Mouse (Mus musculus): ENCODE results near the gene Plcl1.
"Not testable (repeated sequence)": the region's sequence is repeated elsewhere in the genome, so short reads cannot be mapped to it uniquely, and the experiment has no call there.

Gene Plcl1

GRCm38 (mm10) chr1:55438617-55439016 lies 32.9 kb downstream of the Plcl1 start:
- no peak for DNase-seq (ENCODE audit: low spot score)

DNA sequence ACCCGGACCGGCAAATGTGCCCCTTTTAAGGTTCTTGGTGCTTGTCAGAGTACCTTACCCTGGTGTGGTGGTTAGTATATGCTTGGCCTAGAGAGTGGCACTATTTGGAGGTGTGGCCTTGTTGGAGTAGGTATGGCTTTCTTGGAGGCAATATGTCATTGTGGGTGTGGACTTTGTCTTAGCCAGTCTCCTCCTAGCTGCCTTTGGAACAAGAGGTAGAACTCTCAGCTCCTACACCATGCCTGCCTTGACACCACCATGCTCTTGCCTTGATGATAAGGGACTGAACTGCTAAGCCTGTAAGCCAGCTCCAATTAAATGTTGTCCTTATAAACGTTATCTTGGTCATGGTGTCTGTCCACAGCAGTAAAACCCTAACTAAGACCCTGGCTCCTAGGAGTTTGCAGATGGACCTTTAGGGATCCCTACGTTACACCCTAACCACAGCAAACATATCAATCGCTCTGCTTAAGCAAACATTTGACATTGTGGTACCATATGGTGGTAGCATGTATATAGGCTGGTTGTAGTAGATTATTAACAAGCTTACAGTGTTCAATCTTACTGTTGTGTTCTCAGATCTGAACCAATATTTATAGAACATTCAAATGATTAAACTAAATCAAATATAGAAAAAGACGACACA lies 39.4 kb downstream of the Plcl1 start:
- DNase-seq (ENCODE audit: low spot score), result no peak

- DNase-seq (ENCODE audit: low spot score), result no peak
Observed at GRCm38 (mm10) chr1:55445689-55446044, 39.9 kb downstream of the Plcl1 start.

- DNase-seq (ENCODE audit: low spot score), result no peak
Observed at GRCm38 (mm10) chr1:55446273-55446672, 40.6 kb downstream of the Plcl1 start.

- no peak for DNase-seq (ENCODE audit: low spot score)
Observed at GRCm38 (mm10) chr1:55446876-55447275, 41.2 kb downstream of the Plcl1 start.

DNA sequence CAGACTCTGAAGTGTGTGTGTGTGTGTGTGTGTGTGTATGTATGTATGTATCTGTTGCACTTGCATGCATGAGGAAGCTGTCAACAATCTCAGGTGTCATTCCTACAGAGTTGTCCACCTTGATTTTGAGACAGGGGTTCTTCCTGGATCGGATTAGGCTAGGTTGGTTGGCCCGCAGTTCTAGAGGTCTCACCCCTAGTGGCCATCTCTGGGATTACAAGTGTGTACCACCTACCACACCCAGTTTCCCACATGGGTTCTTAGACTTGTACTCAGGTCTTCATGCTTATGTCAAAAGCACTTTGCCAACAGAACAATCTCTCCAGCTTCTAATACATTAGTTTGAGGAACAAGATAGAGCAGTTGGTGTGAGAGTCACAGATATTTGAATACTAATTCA lies 41.9 kb downstream of the Plcl1 start:
- no peak for DNase-seq (ENCODE audit: low spot score)

- DNase-seq (ENCODE audit: low spot score), result no peak
Observed at GRCm38 (mm10) chr1:55448104-55448503, 42.4 kb downstream of the Plcl1 start.

- no peak for DNase-seq (ENCODE audit: low spot score)
Observed at GRCm38 (mm10) chr1:55449779-55450178, 44.1 kb downstream of the Plcl1 start.

DNA sequence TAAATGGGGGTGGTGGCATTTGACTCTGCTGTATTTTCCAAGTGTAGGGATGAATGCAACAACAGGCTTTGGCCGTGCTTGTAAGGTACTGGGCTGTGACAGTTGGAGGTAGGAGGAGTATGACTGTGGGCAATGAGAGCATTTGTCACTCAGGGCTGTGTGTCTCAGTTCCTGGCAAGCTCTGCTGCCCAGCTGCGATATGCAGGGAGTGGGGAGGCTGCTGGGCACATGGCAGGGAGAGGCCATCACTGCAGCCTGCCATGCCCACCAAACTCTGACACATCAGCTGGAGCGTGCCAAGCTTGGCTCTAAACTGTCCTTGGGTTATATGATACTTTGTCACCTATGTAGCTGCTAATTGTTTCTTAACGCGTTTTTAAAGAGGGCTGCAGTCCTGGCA lies 48.4 kb downstream of the Plcl1 start:
- DNase-seq (ENCODE audit: low spot score), result no peak

- DNase-seq (ENCODE audit: low spot score), result no peak
Observed at GRCm38 (mm10) chr1:55462301-55462700, 56.6 kb downstream of the Plcl1 start.

DNA sequence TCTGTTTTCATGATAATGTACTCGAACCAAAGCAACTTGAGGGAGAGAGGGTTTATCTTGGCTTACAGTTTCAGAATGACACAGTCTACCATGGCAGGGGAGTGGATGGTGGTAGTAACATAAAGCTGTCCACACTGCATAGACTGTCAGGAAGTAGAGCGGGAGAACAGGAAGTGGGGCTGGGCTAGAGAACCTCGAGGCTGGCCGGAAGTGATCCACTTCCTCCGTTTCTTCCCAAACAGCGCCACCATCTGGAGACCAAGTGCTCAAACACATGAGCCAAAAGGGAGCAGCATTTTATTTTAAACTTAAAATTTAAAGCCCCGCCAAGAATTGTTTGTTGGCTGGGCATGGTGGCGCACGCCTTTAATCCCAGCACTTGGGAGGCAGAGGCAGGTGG lies 68.0 kb downstream of the Plcl1 start:
- no peak for DNase-seq (ENCODE audit: low spot score)

- no peak for DNase-seq (ENCODE audit: low spot score)
Observed at GRCm38 (mm10) chr1:55474976-55475375, 69.3 kb downstream of the Plcl1 start.

- not testable (repeated sequence) for DNase-seq (ENCODE audit: low spot score)
Observed at GRCm38 (mm10) chr1:55487371-55487770, 81.7 kb downstream of the Plcl1 start.

GRCm38 (mm10) chr1:55488261-55488660 lies 82.5 kb downstream of the Plcl1 start:
- DNase-seq (ENCODE audit: low spot score), result no peak

DNA sequence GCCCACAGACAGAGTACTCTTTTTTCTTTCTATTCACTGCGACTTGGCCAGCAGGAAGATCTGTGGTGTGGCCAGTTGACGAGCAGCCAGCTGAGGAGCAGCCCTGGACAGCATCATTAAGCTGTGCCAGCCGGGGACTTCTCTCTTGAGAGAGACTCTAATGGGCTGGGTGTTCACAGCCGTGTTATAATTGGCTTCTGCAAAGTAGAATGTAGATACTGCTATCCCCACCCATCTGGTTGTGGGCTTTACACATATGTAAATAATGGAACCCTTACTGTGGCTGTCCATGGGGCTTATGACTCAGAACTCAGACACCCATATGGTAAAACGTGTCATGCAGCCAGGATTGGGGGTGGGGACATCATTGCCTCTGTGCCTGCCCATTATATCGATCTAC lies 83.6 kb downstream of the Plcl1 start:
- DNase-seq (ENCODE audit: low spot score), result no peak

DNA sequence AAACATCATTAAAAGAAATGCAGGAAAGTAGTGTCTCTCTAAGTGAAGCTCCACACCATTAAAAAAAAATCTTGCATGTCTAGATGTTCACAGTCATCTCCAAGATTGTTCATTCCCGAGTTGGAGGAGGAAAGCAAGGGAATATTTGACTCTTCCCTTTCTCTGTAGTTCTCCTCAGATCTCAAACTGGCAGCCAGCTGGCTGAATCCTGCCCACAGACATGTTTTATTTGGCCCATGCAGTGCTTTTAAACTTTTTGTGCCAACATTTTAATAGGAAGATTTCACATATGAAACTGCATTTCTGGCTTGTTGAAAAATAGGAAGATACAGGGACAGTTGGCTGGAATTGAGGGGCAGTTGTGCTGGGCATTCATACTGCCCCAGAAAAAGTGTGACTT lies 94.2 kb downstream of the Plcl1 start:
- DNase-seq (ENCODE audit: low spot score), result no peak

DNA sequence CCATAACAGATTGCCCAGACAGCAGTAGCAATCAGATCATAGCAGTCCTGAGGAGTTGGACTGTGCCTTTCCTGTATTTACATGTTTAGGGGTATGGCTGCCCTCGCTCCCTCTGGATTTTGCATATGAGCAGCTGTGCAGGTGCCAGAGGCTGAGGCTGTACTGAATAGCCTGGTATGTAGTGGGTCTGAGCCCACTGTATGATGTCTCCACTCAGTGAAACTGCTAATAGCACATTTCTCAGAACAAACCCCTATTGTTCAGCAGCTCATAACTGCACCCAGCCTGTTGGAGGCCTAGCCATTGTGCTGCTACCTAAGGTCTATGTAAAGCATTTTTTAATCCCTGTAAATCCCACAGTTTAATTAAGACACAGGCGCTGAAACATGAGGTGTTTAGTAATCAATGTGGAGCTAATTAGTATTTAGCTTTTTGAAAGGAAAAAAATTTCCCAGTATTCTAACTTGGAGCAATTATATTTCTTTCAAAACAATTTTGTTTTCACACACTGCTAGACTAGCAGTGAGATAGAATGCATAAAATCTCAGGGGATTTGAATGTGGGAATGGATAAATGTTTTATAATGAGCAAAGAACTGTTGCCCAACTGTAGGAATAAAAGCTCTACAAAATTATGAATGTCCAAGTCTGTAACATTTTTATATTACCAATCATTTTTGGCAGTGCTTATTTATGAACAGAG lies 95.4 kb downstream of the Plcl1 start:
- no peak for DNase-seq (ENCODE audit: low spot score)

GRCm38 (mm10) chr1:55505811-55506210 lies 100.1 kb downstream of the Plcl1 start:
- DNase-seq (ENCODE audit: low spot score), result no peak

- no peak for DNase-seq (ENCODE audit: low spot score)
Observed at GRCm38 (mm10) chr1:55507061-55507460, 101.3 kb downstream of the Plcl1 start.

- no peak for DNase-seq (ENCODE audit: low spot score)
Observed at GRCm38 (mm10) chr1:55509587-55509986, 103.9 kb downstream of the Plcl1 start.

GRCm38 (mm10) chr1:55512165-55512564 lies 106.4 kb downstream of the Plcl1 start:
- no peak for DNase-seq (ENCODE audit: low spot score)

DNA sequence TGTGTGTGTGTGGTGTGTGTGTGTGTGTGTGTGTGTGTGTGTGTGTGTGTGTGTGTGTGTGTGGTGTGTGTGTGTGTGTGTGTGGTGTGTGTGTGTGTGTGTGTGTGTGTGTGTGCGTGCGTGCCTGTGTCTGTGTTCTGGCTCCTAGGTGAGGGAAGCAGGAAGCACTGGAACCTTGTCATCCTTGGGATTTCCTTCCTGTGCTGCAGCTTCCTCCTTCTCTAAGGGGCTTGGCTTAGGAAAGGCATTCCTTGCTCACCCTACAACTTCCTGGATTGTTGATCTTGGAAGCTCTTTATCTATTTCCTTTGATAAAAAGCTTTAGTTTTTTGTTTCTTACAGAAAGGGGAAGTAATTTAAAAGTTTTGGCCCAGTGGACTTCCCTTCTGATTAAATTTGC lies 107.1 kb downstream of the Plcl1 start:
- DNase-seq (ENCODE audit: low spot score), result not testable (repeated sequence)

DNA sequence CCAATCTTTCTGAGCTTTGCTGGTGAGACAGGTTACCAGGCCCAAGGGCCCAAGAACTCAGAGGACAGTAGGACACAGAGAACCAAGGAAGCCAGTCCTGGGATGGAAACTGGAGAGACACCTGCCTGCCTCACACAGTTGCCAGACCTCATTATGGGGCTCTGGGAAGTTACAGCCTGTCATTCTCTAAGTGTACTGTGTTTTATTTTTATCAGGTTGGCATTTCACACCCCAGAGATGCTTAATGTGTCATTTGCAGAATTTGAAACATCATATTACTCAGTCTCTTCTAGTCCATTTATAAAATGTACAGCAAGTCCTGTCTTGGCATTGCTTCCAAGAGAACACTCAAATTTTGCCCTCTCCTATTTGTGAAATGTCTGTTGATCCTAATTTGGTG lies 111.5 kb downstream of the Plcl1 start:
- DNase-seq (ENCODE audit: low spot score), result no peak

- no peak for DNase-seq (ENCODE audit: low spot score)
Observed at GRCm38 (mm10) chr1:55523966-55524365, 118.2 kb downstream of the Plcl1 start.

Measured in ovary, postnatal 14 days (tissue).